Mouse (Mus musculus) heart, embryonic 11.5 days (tissue): ENCODE data around the gene Dtx2. TPM values are rescaled to one million over a fixed set of nuclear protein-coding genes. Genes with fewer than 3 reads are reported as not detected.

Source experiments
- ATAC-seq: fragments of 200-750 bp; cut with Nextera tagmentation; replicated peaks from 2 replicates; pipeline ENCODE4 v1.8.0; 2017; ENCODE audit warnings: moderate library complexity; ENCODE audit not compliant: insufficient number of reproducible peaks, low FRiP score, low TSS enrichment
- H3K27ac ChIP-seq: fragments of 300-500 bp; sonication (generic); 2 replicates; pipeline ENCODE4 v1.5.1; 2014; ENCODE audit warnings: mild to moderate bottlenecking, low read depth, low read length
- H3K27me3 ChIP-seq: fragments of 300-500 bp; sonication (generic); 2 replicates; pipeline ENCODE4 v1.6.1; 2014; ENCODE audit warnings: mild to moderate bottlenecking, low read length, mixed read lengths; ENCODE audit not compliant: control insufficient read depth, insufficient read depth
- H3K36me3 ChIP-seq: fragments of 300-500 bp; sonication (generic); 2 replicates; pipeline ENCODE4 v1.6.1; 2014; ENCODE audit warnings: mild to moderate bottlenecking, low read length, moderate library complexity, mixed read lengths; ENCODE audit not compliant: control insufficient read depth, insufficient read depth
- H3K4me1 ChIP-seq: fragments of 300-500 bp; sonication (generic); 2 replicates; pipeline ENCODE4 v1.6.1; 2014; ENCODE audit warnings: low read length; ENCODE audit not compliant: control insufficient read depth, insufficient read depth
- H3K4me2 ChIP-seq: fragments of 300-500 bp; sonication (generic); 2 replicates; pipeline ENCODE4 v1.6.1; 2014; ENCODE audit warnings: mild to moderate bottlenecking, moderate library complexity
- H3K4me3 ChIP-seq: fragments of 300-500 bp; sonication (generic); 2 replicates; pipeline ENCODE4 v1.5.1; 2014; ENCODE audit warnings: low read depth, low read length
- H3K9ac ChIP-seq: fragments of 300-500 bp; sonication (generic); 2 replicates; pipeline ENCODE4 v1.6.1; 2014; ENCODE audit warnings: mild to moderate bottlenecking, low read depth, low read length, moderate library complexity
- H3K9me3 ChIP-seq: fragments of 300-500 bp; sonication (generic); replicated peaks from 2 replicates; pipeline ENCODE4 v1.6.1; 2016; ENCODE audit warnings: low read length; ENCODE audit not compliant: control insufficient read depth
- WGBS: fragments of 180-500 bp; shearing (Covaris S2); extraction: QIAGEN DNeasy Blood & Tissue Kit; methylation state at CpG from one replicate; pipeline ENCODE4 v1.1.7; 2014; ENCODE audit not compliant: insufficient replicate concordance; 5-methylcytosine and 5-hydroxymethylcytosine counted together
- polyA plus RNA-seq: library from polyadenylated mRNA; unstranded; fragments of >200 nt; fragmentation: Nextera tagmentation; extraction: Ambion mirVana; gene quantifications from 2 replicates; pipeline ENCODE4 v1.2.1, GENCODE M21; 2014

Dtx2 gene
- polyA plus RNA-seq, 1 experiment from 2014 or later = 24.7 TPM

DNA sequence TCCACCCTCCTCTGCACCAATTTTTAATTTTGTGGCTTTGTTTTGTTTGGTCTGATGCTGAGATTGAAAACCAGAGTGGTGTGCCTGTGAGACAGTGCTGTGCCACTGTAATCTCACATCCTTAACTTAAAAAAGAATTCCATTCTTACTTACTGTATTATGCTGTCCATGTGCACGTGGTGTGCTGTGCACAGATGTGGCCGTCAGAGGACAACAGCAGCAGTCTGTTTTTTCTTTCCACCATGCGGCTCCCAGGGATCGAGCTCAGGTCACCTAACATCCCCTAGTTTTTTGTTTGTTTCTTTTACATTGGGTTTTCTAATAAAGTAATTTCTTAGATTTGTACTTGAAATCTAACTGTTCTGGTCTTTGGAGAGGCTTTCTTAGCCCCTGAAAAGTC is 9.9 kb downstream of the Dtx2 start:
- Histone ChIP-seq H3K4me3 (no peak overlapping the region), H3K36me3 (peaks cover 7% of the 10 kb centered on the region), H3K27me3 (no peaks in the 10 kb centered on the region), H3K4me2 (no peak overlapping the region), H3K4me1 (peaks cover 17% of the 10 kb centered on the region), H3K9ac (no peak overlapping the region), H3K27ac (no peak overlapping the region), H3K9me3 (no peaks in the 10 kb centered on the region)
- no peak for ATAC-seq
- WGBS = 70% methylated on average over 4 of the region's 4 CpGs

- no peaks in the 10 kb centered on the region for H3K9me3 ChIP-seq
- WGBS = 54% methylated on average over 7 of the region's 7 CpGs
- no peak overlapping the region for H3K9ac ChIP-seq
- no peaks in the 10 kb centered on the region for H3K27me3 ChIP-seq
- H3K4me2 ChIP-seq = no peak overlapping the region
- peaks cover 12% of the 10 kb centered on the region for H3K4me1 ChIP-seq
- H3K36me3 ChIP-seq = peaks cover 15% of the 10 kb centered on the region
- H3K27ac ChIP-seq = no peak overlapping the region
- ATAC-seq = no peak
- no peak overlapping the region for H3K4me3 ChIP-seq
Measured at GRCm38 (mm10) chr5:136007745-136008144, 13.1 kb downstream of the Dtx2 start.

DNA sequence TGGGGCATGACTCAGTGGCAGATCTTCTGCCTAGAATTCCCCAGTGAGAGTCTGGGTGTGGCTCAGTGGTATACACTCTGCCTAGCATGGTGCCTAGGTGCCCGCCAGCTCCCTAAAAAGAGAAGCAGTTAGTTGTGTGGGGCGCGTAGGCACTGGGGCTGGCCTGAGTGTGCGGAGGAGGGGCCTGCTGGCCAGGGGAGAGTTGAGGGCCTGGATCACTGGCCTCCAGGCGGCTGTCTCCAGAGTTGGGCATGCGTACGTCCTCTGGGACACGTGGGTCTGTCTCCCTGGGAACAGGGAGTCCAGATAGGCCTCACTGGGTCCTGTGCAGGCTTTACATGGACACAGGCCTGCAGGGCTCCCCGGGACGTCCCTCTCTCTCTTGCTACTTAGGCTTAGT is 20.3 kb downstream of the Dtx2 start:
- peak overlapping the region; percentile 70 for H3K27ac ChIP-seq
- H3K9me3 ChIP-seq = no peaks in the 10 kb centered on the region
- H3K36me3 ChIP-seq = peaks cover 18% of the 10 kb centered on the region
- H3K4me3 ChIP-seq = no peak overlapping the region
- no peak overlapping the region for H3K4me2 ChIP-seq
- ATAC-seq = peak; percentile 56; the same call in 1 of the 2 replicates
- 55% methylated on average over 10 of the region's 10 CpGs for WGBS
- peak overlapping the region; percentile 17; the same call in 1 of the 2 replicates for H3K9ac ChIP-seq
- H3K27me3 ChIP-seq = no peaks in the 10 kb centered on the region
- peaks cover 35% of the 10 kb centered on the region for H3K4me1 ChIP-seq

- no peak for ATAC-seq
- 78% methylated on average over 10 of the region's 10 CpGs for WGBS
- H3K9ac ChIP-seq = peak overlapping the region; percentile 17; the same call in 1 of the 2 replicates
- peaks cover 18% of the 10 kb centered on the region for H3K36me3 ChIP-seq
- peaks cover 41% of the 10 kb centered on the region for H3K4me1 ChIP-seq
- no peaks in the 10 kb centered on the region for H3K9me3 ChIP-seq
- H3K4me2 ChIP-seq = no peak overlapping the region; the same call in 1 of the 2 replicates
- H3K27ac ChIP-seq = peak overlapping the region; percentile 70
- no peak overlapping the region for H3K4me3 ChIP-seq
- H3K27me3 ChIP-seq = no peaks in the 10 kb centered on the region
Measured at GRCm38 (mm10) chr5:136015586-136015985, 21.0 kb downstream of the Dtx2 start.

GRCm38 (mm10) chr5:136016014-136016876 is 21.6 kb downstream of the Dtx2 start:
- H3K4me1 ChIP-seq = peaks cover 41% of the 10 kb centered on the region
- no peak overlapping the region for H3K9ac ChIP-seq
- ATAC-seq = no peak
- H3K27me3 ChIP-seq = no peaks in the 10 kb centered on the region
- peak overlapping the region; percentile 46; the same call in 1 of the 2 replicates for H3K27ac ChIP-seq
- no peak overlapping the region for H3K4me3 ChIP-seq
- 70% methylated on average over 10 of the region's 10 CpGs for WGBS
- H3K4me2 ChIP-seq = no peak overlapping the region
- H3K9me3 ChIP-seq = no peaks in the 10 kb centered on the region
- peaks cover 17% of the 10 kb centered on the region for H3K36me3 ChIP-seq

GRCm38 (mm10) chr5:136017262-136017661 is 22.7 kb downstream of the Dtx2 start:
- no peak overlapping the region for H3K27ac ChIP-seq
- H3K4me3 ChIP-seq = no peak overlapping the region
- no peak for ATAC-seq
- H3K4me2 ChIP-seq = no peak overlapping the region
- H3K9me3 ChIP-seq = no peaks in the 10 kb centered on the region
- WGBS = 73% methylated on average over 6 of the region's 6 CpGs
- peaks cover 6% of the 10 kb centered on the region; the same call in 1 of the 2 replicates for H3K36me3 ChIP-seq
- H3K9ac ChIP-seq = no peak overlapping the region
- H3K4me1 ChIP-seq = peaks cover 41% of the 10 kb centered on the region
- no peaks in the 10 kb centered on the region for H3K27me3 ChIP-seq

DNA sequence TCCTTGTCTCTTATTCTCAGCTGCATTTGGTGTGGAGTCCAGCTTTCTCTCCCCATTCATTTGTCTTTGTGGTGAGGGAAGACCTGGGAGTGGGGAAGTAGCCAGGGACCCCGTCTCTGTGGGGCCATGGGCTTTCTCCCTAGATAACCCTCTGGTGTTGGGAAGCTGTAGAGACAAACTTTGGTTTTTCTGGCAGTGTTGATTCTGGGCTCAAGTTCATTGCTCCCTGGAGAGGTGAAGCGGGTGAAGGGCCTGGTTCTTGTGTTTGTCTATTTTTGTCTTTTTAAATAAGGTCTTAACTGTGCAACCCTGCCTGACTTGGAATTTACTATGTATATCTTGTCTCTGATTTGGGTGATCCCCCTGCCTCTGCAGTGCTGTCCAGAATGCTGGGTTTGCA is 24.1 kb downstream of the Dtx2 start:
- no peak for ATAC-seq
- no peak overlapping the region for H3K27ac ChIP-seq
- H3K27me3 ChIP-seq = no peaks in the 10 kb centered on the region
- WGBS = 74% methylated on average over 2 of the region's 2 CpGs
- no peak overlapping the region for H3K4me3 ChIP-seq
- H3K4me1 ChIP-seq = peaks cover 41% of the 10 kb centered on the region
- no peaks in the 10 kb centered on the region for H3K9me3 ChIP-seq
- no peak overlapping the region for H3K9ac ChIP-seq
- no peaks in the 10 kb centered on the region for H3K36me3 ChIP-seq
- H3K4me2 ChIP-seq = no peak overlapping the region

DNA sequence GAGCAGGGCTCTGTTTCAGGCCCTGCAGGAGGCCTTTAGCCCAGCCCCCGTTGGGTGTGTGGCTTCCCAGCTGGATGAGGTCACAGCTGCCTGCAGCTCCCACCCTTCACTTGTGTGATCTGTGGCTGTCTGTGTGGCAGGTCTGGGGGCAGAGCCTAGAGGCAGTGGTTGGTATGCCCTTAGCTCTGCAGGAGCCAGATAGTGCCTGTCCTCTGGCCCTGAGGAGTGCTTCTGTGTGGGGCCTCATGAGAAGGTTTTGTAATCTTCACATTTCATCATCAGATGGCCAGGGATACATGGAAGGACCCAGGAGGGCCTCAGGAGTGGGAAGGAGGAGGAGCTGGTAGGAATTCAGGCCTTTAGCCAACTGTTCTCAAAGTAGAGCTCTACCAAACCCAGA is 25.3 kb downstream of the Dtx2 start:
- Histone ChIP-seq H3K9ac (0 out of 2 replicates have a peak overlapping the region, but pooled peaks have one; percentile 6), H3K9me3 (no peaks in the 10 kb centered on the region), H3K36me3 (no peaks in the 10 kb centered on the region), H3K4me1 (peaks cover 36% of the 10 kb centered on the region), H3K27ac (peak overlapping the region; percentile 32; the same call in 1 of the 2 replicates), H3K4me2 (no peak overlapping the region), H3K27me3 (no peaks in the 10 kb centered on the region), H3K4me3 (no peak overlapping the region)
- peak; percentile 39; the same call in 1 of the 2 replicates for ATAC-seq
- WGBS = 19% methylated on average over 1 of the region's 1 CpGs
